Mouse (Mus musculus) granulocyte monocyte progenitor cell, adult 5-6 weeks (primary cell): Measurements from ENCODE around the gene Lsm6. TPM values are rescaled to one million over a fixed set of nuclear protein-coding genes. Genes with fewer than 3 reads are reported as not detected.

ENCODE experiments used
- ATAC-seq: replicated peaks from 2 replicates; pipeline ENCODE4 v1.8.0; 2016; ENCODE audit warnings: mild to moderate bottlenecking, moderate TSS enrichment, inconsistent platforms; ENCODE audit not compliant: poor library complexity, severe bottlenecking
- total RNA-seq, 2 experiments: library from RNA; stranded (forward) in 1 of 2; stranded (reverse) in 1 of 2; fragments of 200-712, 200-1000 nt in 1 of 2; fragments of >200 nt in 1 of 2; fragmentation: Nextera tagmentation in 1 of 2; gene quantifications; 2 replicates each; pipeline ENCODE4 v1.2.3; 2014 to 2017

Lsm6 gene
- total RNA-seq, 2 experiments from 2014 or later, result 254 to 316 TPM

GRCm38 (mm10) chr8:78808439-78808838 is 12.5 kb downstream of the Lsm6 start:
- no peak for ATAC-seq

GRCm38 (mm10) chr8:78807283-78807682 is 13.7 kb downstream of the Lsm6 start:
- ATAC-seq, result peak; percentile 52

GRCm38 (mm10) chr8:78806006-78806405 is 14.9 kb downstream of the Lsm6 start:
- ATAC-seq, result no peak

GRCm38 (mm10) chr8:78801201-78801600 is 19.7 kb downstream of the Lsm6 start:
- ATAC-seq, result no peak

GRCm38 (mm10) chr8:78798671-78799070 is 22.3 kb downstream of the Lsm6 start:
- ATAC-seq, result no peak

- ATAC-seq, result no peak
Measured at GRCm38 (mm10) chr8:78797985-78798384, 23.0 kb downstream of the Lsm6 start.

- ATAC-seq, result no peak
Measured at GRCm38 (mm10) chr8:78793231-78793630, 27.7 kb downstream of the Lsm6 start.

GRCm38 (mm10) chr8:78776816-78777215 is 44.1 kb downstream of the Lsm6 start:
- ATAC-seq, result no peak

- no peak for ATAC-seq
Measured at GRCm38 (mm10) chr8:78771256-78771655, 49.7 kb downstream of the Lsm6 start.

- no peak for ATAC-seq
Measured at GRCm38 (mm10) chr8:78770584-78770983, 50.4 kb downstream of the Lsm6 start.

GRCm38 (mm10) chr8:78765556-78765955 is 55.4 kb downstream of the Lsm6 start:
- ATAC-seq, result no peak

- no peak for ATAC-seq
Measured at GRCm38 (mm10) chr8:78764976-78765375, 56.0 kb downstream of the Lsm6 start.

- no peak for ATAC-seq
Measured at GRCm38 (mm10) chr8:78759139-78759538, 61.8 kb downstream of the Lsm6 start.

GRCm38 (mm10) chr8:78754986-78755385 is 66.0 kb downstream of the Lsm6 start:
- ATAC-seq, result no peak

Other genes starting within 250 kb of the Lsm6 start
- 0.71 and 2.1 TPM in 2 replicates for gene Zfp827, start 207.3 kb upstream of the Lsm6 start, total RNA-seq (2014; fragmentation: Nextera tagmentation)
- 0.10 and 0.39 TPM in 2 replicates for gene Zfp827, start 207.3 kb upstream of the Lsm6 start, total RNA-seq (2017)